Mouse (Mus musculus) stomach, postnatal 0 days (tissue): ENCODE results near the gene Add2.

ENCODE experiments used
- CTCF ChIP-seq: IDR thresholded peaks from 2 replicates; pipeline ENCODE4 v1.5.1; 2016; ENCODE audit warnings: antibody characterized with exemption, low read depth, mild to moderate bottlenecking, moderate library complexity
- EP300 ChIP-seq: optimal IDR thresholded peaks from 2 replicates; pipeline ENCODE3; 2016; ENCODE audit warnings: antibody characterized with exemption

GRCm38 (mm10) chr6:86050586-86051268 is 22.2 kb downstream of the Add2 start:
- TF ChIP-seq CTCF = no peak
- no peak for TF ChIP-seq EP300
